Mouse (Mus musculus) left cerebral cortex, adult 9 months (tissue): ENCODE data around the gene E030018B13Rik.

Experiments used
- DNase-seq, 2 experiments: peaks; one replicate each; pipeline ENCODE4 v3.0.0; 2022; ENCODE audit warnings: low spot score in 2 of 2

Gene E030018B13Rik

GRCm38 (mm10) chr7:63917693-63918092 lies 1.0 kb downstream of the E030018B13Rik start:
- no peak for DNase-seq

- no peak for DNase-seq
These were observed 2.4 kb downstream of the E030018B13Rik start for GRCm38 (mm10) chr7:63918771-63919768.

- DNase-seq = no peak
These were observed 5.4 kb downstream of the E030018B13Rik start for GRCm38 (mm10) chr7:63921909-63922562.

DNA sequence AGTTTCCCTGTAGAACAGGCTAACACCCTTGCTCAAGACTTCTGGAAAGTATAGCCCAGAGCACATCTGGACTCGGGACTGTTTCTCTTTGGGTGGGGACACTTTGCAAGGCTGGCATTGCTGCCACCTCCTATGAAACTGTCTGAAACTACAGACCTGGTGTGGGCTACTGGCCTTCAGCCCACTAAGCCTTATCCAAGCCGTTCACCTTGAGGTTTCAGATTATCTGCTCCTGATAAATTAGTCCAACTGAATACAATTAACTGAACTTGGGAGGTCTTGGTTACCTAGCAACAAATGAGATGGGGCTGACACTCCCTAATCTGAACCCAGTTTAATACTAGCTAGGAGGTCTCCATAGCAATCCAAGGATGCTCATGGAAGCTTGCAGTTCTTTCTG lies 5.9 kb downstream of the E030018B13Rik start:
- no peak for DNase-seq

- DNase-seq = no peak
These were observed 6.3 kb downstream of the E030018B13Rik start for GRCm38 (mm10) chr7:63922975-63923374.

DNA sequence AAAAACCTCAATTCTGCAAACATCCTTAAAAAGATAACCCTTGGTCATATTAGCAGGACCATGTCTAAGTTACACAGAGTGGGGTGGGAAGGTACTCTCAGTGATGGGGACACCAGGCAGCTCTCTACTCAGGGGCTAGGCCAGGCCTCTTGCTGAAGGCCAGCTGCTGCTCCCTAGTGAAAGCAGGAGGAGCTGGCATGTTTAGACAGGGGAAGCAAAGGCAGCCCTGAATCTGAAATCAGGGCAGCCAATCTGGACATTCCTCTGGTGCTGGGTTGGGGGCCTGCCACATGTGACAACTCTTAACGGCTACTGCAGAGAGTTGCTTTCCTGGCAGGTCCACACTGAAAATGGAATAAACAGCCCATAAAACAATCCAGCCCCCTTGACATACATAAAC lies 7.5 kb downstream of the E030018B13Rik start:
- DNase-seq = no peak

DNA sequence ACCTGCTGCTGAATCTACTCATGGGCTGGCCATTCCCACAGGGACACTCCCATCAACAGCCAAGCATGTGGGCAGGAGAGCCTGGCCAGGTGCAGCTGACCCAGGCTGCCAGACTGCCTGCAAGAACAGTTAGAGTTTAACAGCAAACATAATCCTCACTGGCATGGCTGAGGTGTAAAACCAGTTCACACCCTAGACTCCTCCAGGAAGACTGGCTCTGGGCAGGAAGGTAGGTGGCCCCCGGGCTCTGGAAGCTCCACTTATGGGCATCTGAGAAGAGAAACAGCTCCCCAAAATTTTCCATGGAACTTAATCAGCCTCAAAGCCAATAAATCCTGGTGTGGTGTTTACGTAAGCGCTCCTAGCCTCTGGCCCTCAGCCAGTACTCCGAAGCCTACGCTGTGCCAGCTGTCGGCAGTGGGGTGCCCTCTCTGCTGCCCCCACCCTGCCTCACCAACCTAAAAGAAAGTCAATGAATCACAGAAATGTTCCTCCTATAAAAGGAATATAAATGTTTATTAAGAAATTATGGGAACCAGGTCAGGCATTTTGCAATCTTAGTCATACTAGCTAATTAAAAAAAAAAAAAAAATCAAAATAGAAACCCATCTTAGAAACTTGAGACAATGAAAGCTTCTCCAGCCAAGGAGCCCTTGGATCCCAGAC lies 8.2 kb downstream of the E030018B13Rik start:
- DNase-seq = peak; percentile 71 to 91

- DNase-seq = peak; percentile 79 to 85
These were observed 9.0 kb downstream of the E030018B13Rik start for GRCm38 (mm10) chr7:63925413-63926360.

DNA sequence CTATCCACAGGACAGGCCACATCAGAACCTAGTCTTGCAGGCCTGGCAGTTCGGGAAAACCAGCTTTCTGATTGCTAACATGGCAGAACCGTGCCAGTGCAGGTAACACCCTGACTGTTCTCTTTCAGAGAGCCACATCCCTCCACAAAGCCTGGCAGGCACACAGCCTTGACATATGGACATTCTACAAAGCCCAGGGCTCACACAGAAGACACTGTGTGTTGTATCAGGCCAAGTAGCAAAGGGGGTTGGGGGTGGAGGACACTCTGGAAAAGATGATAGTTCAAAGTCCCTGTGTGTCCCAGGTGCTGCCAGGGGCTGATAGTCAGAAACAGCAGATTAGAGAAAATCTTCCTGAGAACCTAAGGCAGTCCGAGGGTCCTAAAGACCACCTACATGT lies 9.8 kb downstream of the E030018B13Rik start:
- no peak for DNase-seq

GRCm38 (mm10) chr7:63927121-63927520 lies 10.5 kb downstream of the E030018B13Rik start:
- no peak for DNase-seq

DNA sequence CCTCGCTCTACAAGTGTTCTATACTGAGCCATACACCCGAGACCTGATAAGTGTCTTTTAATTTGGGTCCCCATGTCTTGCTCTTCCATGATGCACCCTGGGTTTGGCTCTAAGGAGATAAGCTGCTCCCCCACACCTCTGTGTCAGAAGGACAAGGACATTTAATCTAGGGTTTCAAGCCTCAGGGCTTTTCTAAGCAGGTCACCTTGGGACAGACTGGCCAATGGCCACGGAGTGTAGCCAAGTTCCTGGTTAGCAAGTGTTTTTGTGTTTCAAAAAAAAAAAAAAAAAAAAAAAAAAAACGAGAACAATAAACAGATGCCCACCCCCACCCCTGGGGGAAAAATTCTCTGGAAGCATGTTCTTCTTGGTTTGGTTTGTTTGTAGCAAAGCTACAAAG lies 12.4 kb downstream of the E030018B13Rik start:
- DNase-seq = no peak

DNA sequence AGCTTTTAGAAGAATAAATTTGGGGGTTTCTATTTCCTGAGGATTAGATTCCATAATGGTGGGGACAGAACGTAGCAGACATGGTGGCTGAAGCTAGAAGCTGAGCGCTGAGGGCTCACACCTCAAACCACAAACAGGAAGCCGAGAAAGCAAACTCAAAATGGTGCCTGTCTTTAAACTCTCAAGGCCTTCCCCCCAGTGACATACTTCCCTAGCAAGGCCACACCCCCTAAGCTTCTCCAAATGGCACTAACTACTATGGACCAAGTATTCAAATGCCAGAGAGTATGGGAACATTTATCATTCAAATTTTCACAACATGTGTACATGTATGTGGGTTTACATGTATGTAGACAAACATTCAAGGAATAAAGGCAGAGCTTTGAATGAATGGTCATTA lies 13.5 kb downstream of the E030018B13Rik start:
- DNase-seq = no peak

DNA sequence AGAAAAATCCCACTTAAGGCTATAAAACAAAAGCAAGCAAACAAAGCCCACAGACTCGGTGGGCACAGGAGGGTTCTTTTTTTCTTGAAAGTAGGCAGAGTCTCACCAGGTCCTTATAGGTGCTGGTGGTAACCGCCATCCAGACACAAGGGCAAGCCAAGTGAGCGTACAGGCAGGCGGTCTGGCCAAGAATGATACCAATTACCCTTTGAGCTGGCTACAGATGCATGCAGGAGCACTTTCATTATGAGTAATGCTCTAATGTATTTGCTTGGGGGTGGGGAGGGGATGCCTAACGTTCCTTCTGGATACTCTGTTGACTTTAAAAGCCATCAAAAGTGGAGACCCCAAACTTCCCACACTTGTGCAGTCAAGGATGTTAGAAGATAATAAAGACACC lies 14.1 kb downstream of the E030018B13Rik start:
- DNase-seq = no peak

GRCm38 (mm10) chr7:63932461-63932860 lies 15.8 kb downstream of the E030018B13Rik start:
- DNase-seq = no peak

- DNase-seq = no peak
These were observed 17.2 kb downstream of the E030018B13Rik start for GRCm38 (mm10) chr7:63933905-63934304.

- no peak for DNase-seq
These were observed 17.9 kb downstream of the E030018B13Rik start for GRCm38 (mm10) chr7:63934530-63934929.

DNA sequence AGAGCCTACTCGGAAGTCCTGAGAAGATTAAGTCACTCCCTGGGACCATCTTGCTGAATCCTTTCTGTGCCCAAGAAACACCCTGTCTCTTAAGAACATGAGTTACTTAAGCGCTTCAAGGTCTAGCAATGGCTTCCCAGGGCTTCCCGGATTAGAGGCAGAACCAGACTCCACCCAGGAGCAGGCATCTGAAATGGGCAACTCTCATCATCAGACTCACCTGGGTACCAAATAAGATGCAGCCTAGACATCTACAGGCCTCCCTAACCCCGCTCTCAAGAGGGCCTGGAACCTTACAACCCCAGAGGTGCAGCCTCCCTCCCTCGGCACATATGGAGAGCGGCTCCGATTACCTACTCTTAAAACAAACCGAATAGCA lies 19.1 kb downstream of the E030018B13Rik start:
- DNase-seq = no peak

- peak in 1 of 2 experiments; percentile 80 for DNase-seq
These were observed 19.7 kb downstream of the E030018B13Rik start for GRCm38 (mm10) chr7:63936188-63936985.

- no peak for DNase-seq
These were observed 20.3 kb downstream of the E030018B13Rik start for GRCm38 (mm10) chr7:63936986-63937235.

- peak in 1 of 2 experiments; percentile 62 for DNase-seq
These were observed 20.8 kb downstream of the E030018B13Rik start for GRCm38 (mm10) chr7:63937236-63938065.
